Mouse (Mus musculus): Measurements from ENCODE around the gene Emilin1.
"Not testable (repeated sequence)": the region's sequence is repeated elsewhere in the genome, so short reads cannot be mapped to it uniquely, and the experiment has no call there.

The Emilin1 gene

GRCm38 (mm10) chr5:30913060-30913841 is at the start of gene Emilin1:
Gene Emilin1, plus strand, starts transcription at chr5:30913402.
- DNase-seq (ENCODE audit: low read depth, low spot score) = no peak

GRCm38 (mm10) chr5:30863852-30864251 is 49.4 kb upstream of the Emilin1 start:
- DNase-seq (ENCODE audit: low read depth, low spot score) = no peak

DNA sequence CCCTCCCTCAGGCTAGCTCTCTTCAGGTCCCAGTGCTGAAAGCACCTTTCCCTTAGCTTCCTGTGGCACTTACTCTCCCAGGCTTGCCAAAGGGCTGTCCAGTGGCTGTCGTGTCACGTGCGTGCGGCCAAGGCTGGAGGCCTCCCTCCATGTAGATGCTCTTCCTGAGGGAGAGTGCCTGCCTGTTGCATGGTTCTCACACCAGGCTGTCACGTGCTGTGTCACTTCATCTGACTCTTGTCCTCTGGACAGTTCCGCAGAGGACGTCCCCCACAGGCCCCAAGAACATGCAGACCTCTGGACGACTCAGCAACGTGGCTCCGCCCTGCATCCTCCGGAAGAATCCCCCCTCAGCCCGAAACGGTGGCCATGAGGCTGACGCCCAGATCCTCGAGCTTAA is 48.9 kb upstream of the Emilin1 start:
- DNase-seq (ENCODE audit: low read depth, low spot score) = no peak

GRCm38 (mm10) chr5:30866871-30867270 is 46.3 kb upstream of the Emilin1 start:
- DNase-seq (ENCODE audit: low read depth, low spot score) = no peak

DNA sequence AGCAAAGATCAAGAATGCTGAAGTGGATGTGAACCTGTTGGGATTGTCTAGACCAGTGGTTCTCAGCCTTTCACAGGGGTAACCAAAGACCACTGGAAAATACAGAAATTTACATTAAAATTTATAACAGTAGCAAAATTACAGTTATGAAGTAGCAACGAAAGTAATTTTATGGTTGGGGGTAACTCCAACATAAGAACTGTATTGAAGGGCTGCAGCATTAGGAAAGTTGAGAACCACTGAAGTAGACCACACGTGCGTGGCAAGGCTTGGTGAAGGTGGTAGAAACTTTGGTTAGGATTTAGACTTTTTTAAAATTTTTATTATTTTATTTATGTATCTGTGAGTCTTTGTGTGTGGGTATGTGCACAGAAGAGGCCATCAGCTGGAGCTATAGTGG is 45.5 kb upstream of the Emilin1 start, which contains the start of gene Tmem214:
Gene Tmem214 (plus strand): TSS at position 301 of the 400 bp plus-strand sequence.
- DNase-seq (ENCODE audit: low read depth, low spot score) = no peak

DNA sequence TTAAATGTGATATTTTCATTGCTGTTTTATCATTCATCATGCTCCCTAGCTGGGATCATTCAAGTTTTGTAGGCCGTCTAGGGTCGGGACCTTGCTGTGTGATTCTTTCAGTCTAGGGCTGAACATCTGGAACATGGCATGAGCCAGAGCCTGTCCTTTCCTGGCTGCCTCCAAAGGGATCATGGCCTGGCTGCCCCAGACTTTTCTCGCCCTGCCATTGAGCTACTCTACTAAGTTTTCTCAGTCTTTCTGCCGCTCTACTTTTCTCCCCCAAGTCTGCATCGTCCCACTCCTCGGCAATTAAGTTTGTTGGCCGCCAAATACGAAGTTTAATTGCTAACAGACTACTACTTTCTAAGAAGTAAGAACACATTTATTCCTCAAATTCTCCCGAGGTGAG is 44.2 kb upstream of the Emilin1 start:
- no peak for DNase-seq (ENCODE audit: low read depth, low spot score)

GRCm38 (mm10) chr5:30869405-30870130 is 43.6 kb upstream of the Emilin1 start:
- DNase-seq (ENCODE audit: low read depth, low spot score) = peak; percentile 52

DNA sequence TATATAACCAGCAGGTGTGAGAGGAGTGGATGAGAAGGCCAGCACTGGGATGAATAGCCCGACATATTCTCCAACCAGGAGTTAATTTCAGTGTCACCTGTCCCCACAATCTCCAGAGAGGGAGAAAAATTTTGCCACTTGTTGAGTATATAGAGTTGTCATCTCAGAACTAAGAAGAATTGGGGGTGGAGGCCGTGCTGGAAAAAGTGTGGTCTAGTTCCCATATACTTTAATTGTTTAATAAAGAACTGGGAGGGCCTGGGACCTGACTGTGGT is 43.1 kb upstream of the Emilin1 start:
- no peak for DNase-seq (ENCODE audit: low read depth, low spot score)

DNA sequence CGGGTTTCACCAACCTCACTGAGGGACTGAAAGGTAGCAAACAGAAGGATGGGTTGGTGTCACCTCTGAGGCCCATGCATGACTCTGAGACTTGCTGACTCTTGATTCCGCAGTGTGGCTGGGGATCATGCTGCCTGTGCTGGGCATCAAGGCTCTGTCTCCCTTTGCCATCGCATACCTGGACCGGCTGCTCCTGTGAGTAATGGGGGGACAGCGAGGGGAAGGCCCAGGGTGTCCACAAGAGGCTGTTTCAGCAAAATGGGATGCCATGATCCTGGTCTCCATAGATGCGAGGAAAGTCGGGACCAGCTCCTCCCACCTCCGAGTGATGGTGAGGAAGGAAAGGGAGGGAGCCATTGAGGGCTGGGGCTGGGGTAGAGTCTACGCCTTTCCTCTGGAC is 40.6 kb upstream of the Emilin1 start:
- DNase-seq (ENCODE audit: low read depth, low spot score) = no peak

DNA sequence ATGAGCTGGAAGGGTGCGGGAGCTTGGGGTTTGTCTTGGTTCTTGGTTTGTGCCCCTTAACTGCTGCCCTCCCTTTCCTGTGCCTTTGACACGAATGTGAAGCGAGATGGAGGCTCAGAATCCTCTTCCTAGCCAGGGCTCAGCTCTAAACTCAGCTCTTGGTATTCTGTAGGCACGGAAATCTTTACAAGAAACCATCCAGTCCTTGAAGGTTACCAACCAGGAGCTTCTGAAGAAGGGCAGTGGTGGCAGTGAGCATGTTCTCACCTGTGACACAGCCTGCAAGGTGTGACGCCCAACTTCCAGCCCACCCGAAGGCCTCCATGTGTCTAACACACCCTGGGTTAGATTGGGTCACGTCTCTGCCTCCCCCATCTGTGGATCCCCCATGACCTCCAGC is 38.8 kb upstream of the Emilin1 start:
- DNase-seq (ENCODE audit: low read depth, low spot score) = no peak

DNA sequence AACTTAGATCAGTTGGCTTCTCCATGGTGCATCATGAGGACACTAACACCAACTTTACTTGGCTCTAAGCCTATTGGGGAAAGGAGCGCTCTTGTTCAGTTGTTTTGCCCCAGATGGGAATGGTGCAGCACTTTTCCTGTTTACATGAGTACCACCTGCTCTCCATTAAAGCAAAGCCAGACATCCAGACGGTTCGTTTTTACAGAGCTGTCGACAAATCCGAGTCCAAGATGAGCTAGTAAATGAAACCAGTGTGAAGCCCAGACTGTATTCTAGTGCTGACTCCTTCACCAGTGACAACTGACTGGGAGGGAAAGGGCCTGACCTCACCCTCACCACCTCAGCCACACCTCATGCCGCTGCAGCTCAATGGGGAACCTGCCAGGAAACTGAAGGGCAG is 34.6 kb upstream of the Emilin1 start:
- DNase-seq (ENCODE audit: low read depth, low spot score) = peak; percentile 59

- DNase-seq (ENCODE audit: low read depth, low spot score) = no peak
Observed at GRCm38 (mm10) chr5:30879347-30879943, 33.8 kb upstream of the Emilin1 start.

- DNase-seq (ENCODE audit: low read depth, low spot score) = not testable (repeated sequence)
Observed at GRCm38 (mm10) chr5:30881839-30882238, 31.4 kb upstream of the Emilin1 start.

- DNase-seq (ENCODE audit: low read depth, low spot score) = no peak
Observed at GRCm38 (mm10) chr5:30886209-30886608, 27.0 kb upstream of the Emilin1 start.

DNA sequence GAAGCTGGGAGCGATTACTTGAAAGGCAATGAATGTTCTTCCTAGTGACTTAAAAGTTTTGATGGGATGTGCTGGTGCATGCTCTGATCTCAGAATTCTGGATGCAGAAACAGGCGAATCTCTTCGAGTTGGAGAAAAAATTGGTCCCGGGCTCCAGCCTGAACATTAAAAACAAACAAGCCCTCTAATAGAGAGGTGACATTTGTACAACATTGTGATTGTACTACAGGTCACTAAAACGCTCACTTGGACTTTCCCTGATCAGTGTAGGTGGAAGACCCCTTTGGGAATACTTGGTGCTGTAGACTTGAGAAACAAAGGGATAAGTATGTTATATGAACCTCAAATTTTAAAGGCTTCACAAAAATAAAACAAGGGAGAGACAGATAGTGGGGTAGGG is 26.5 kb upstream of the Emilin1 start:
- DNase-seq (ENCODE audit: low read depth, low spot score) = no peak

- peak; percentile 67 for DNase-seq (ENCODE audit: low read depth, low spot score)
Observed at GRCm38 (mm10) chr5:30887331-30887761, 25.9 kb upstream of the Emilin1 start.

- DNase-seq (ENCODE audit: low read depth, low spot score) = peak; percentile 89
Observed at GRCm38 (mm10) chr5:30887858-30888336, 25.3 kb upstream of the Emilin1 start.

GRCm38 (mm10) chr5:30888337-30889087 is 24.7 kb upstream of the Emilin1 start, which contains the start of gene Agbl5:
Gene Agbl5, plus strand, starts transcription at chr5:30888694.
- DNase-seq (ENCODE audit: low read depth, low spot score) = peak; percentile 91

- DNase-seq (ENCODE audit: low read depth, low spot score) = no peak
Observed at GRCm38 (mm10) chr5:30889088-30889754, 24.0 kb upstream of the Emilin1 start.

GRCm38 (mm10) chr5:30890375-30890774 is 22.8 kb upstream of the Emilin1 start:
- no peak for DNase-seq (ENCODE audit: low read depth, low spot score)

DNA sequence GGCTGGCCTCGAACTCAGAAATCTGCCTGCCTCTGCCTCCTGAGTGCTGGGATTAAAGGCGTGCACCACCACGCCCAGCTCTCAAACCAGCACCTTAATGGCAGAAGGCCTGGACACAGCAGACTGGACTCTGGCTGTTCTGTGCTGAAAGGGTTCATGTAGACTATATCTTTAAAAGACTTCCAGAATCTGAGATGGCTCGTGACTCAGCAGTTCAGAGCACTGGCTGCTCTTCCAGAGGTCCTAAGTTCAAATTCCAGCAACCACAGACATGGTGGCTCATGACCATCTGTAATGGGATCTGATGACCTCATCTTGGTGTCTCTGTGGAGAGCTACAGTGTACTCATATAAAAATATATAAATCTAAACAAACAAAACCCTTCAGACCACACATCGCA is 11.3 kb upstream of the Emilin1 start:
- no peak for DNase-seq (ENCODE audit: low read depth, low spot score)

Measured in brain, embryonic 18.5 days (tissue).